Mouse (Mus musculus) thymus, adult 2 months (tissue): ENCODE data around the gene Thoc2.

Experiments used
- CTCF ChIP-seq: fragments of 200-500 bp; IDR thresholded peaks from 2 replicates; pipeline ENCODE4 v1.5.1; 2012; ENCODE audit warnings: mild to moderate bottlenecking, control low read depth, low read length, moderate library complexity, borderline replicate concordance; ENCODE audit not compliant: control insufficient read depth, poor library complexity, insufficient read depth; ENCODE audit errors: extremely low read depth
- POLR2A ChIP-seq: fragments of 200-500 bp; IDR thresholded peaks from 2 replicates; pipeline ENCODE4 v1.6.1; 2012; ENCODE audit warnings: mild to moderate bottlenecking, low read length, control low read depth, moderate library complexity; ENCODE audit not compliant: control insufficient read depth, poor library complexity, insufficient read depth; ENCODE audit errors: extremely low read depth

GRCm38 (mm10) chrX:41793303-41793702, 127.2 kb downstream of the Thoc2 start:
- TF ChIP-seq CTCF (no peak), POLR2A (no peak)
